Mouse (Mus musculus) kidney, postnatal 0 days (tissue): ENCODE data around the gene Pdcd11. TPM values are rescaled to one million over a fixed set of nuclear protein-coding genes. Genes with fewer than 3 reads are reported as not detected.

ENCODE experiments used
- ATAC-seq: fragments of 200-750 bp; cut with Nextera tagmentation; replicated peaks from 2 replicates; pipeline ENCODE4 v1.8.0; 2017; ENCODE audit warnings: low read depth, moderate number of reproducible peaks, moderate TSS enrichment, moderate library complexity; ENCODE audit not compliant: low FRiP score
- DNase-seq: peaks from one replicate; pipeline ENCODE4 v3.0.0-alpha.2; 2016; ENCODE audit warnings: low spot score
- H3K27ac ChIP-seq: fragments of 300-500 bp; sonication (generic); 2 replicates; pipeline ENCODE4 v1.5.1; 2014; ENCODE audit warnings: mild to moderate bottlenecking
- H3K27me3 ChIP-seq: fragments of 300-500 bp; sonication (generic); 2 replicates; pipeline ENCODE4 v1.6.1; 2014; ENCODE audit warnings: low read length, mixed read lengths; ENCODE audit not compliant: insufficient read depth
- H3K36me3 ChIP-seq: fragments of 300-500 bp; sonication (generic); 2 replicates; pipeline ENCODE4 v1.6.1; 2014; ENCODE audit warnings: low read length, mixed read lengths; ENCODE audit not compliant: insufficient read depth
- H3K4me1 ChIP-seq: fragments of 300-500 bp; sonication (generic); replicated peaks from 2 replicates; pipeline ENCODE4 v1.6.1; 2014; ENCODE audit warnings: antibody characterized with exemption, low read length, mixed read lengths; ENCODE audit not compliant: insufficient read depth
- H3K4me2 ChIP-seq: fragments of 300-500 bp; sonication (generic); 2 replicates; pipeline ENCODE4 v1.6.1; 2014; ENCODE audit warnings: mild to moderate bottlenecking, low read length, moderate library complexity, mixed read lengths
- H3K4me3 ChIP-seq: fragments of 300-500 bp; sonication (generic); replicated peaks from 2 replicates; pipeline ENCODE4 v1.5.1; 2014; ENCODE audit warnings: low read depth, low read length
- H3K9ac ChIP-seq: fragments of 300-500 bp; sonication (generic); 2 replicates; pipeline ENCODE4 v1.6.1; 2014; ENCODE audit warnings: low read depth, low read length
- H3K9me3 ChIP-seq: fragments of 300-500 bp; sonication (generic); replicated peaks from 2 replicates; pipeline ENCODE4 v1.6.1; 2016; ENCODE audit warnings: low read length, inconsistent platforms, mixed read lengths
- CTCF ChIP-seq: IDR thresholded peaks from 2 replicates; pipeline ENCODE4 v1.5.1; 2016; ENCODE audit warnings: antibody characterized with exemption, low read depth, mild to moderate bottlenecking, moderate library complexity
- WGBS: fragments of 180-500 bp; shearing (Covaris S2); extraction: QIAGEN DNeasy Blood & Tissue Kit; methylation state at CpG from one replicate; pipeline ENCODE4 v1.1.7; 2014; 5-methylcytosine and 5-hydroxymethylcytosine counted together
- polyA plus RNA-seq: library from polyadenylated mRNA; unstranded; fragments of >200 nt; fragmentation: Nextera tagmentation; extraction: Ambion mirVana; gene quantifications from 2 replicates; pipeline ENCODE4 v1.2.1, GENCODE M21; 2015

Gene Pdcd11
- polyA plus RNA-seq, 1 experiment from 2014 or later, result 7.3 TPM

GRCm38 (mm10) chr19:47148267-47148847, 57.8 kb downstream of the Pdcd11 start:
- no peaks in the 10 kb centered on the region for H3K9me3 ChIP-seq
- DNase-seq, result no peak
- 68% methylated on average over 5 of the region's 5 CpGs for WGBS
- H3K4me1 ChIP-seq, result 0 out of 2 replicates have a peak, but pooled peaks cover 4% of the 10 kb centered on the region
- H3K4me3 ChIP-seq, result no peak overlapping the region
- no peak for ATAC-seq
- no peak overlapping the region for H3K27ac ChIP-seq
- H3K9ac ChIP-seq, result no peak overlapping the region
- no peak for TF ChIP-seq CTCF
- H3K4me2 ChIP-seq, result no peak overlapping the region
- H3K36me3 ChIP-seq, result no peaks in the 10 kb centered on the region
- no peaks in the 10 kb centered on the region for H3K27me3 ChIP-seq

GRCm38 (mm10) chr19:47149854-47150253, 59.3 kb downstream of the Pdcd11 start:
- WGBS, result 9% methylated on average over 3 of the region's 4 CpGs
- TF ChIP-seq CTCF, result no peak

GRCm38 (mm10) chr19:47151332-47152061, 60.9 kb downstream of the Pdcd11 start:
- peak overlapping the region; percentile 17; the same call in 1 of the 2 replicates for H3K4me3 ChIP-seq
- H3K4me2 ChIP-seq, result peak overlapping the region; percentile 46
- H3K27ac ChIP-seq, result no peak overlapping the region
- no peak for ATAC-seq
- no peaks in the 10 kb centered on the region for H3K27me3 ChIP-seq
- no peak for TF ChIP-seq CTCF
- no peak for DNase-seq
- 30% methylated on average over 32 of the region's 32 CpGs for WGBS
- 0 out of 2 replicates have a peak, but pooled peaks cover 4% of the 10 kb centered on the region for H3K4me1 ChIP-seq
- 0 out of 2 replicates have a peak overlapping the region, but pooled peaks have one; percentile 27 for H3K9ac ChIP-seq
- no peaks in the 10 kb centered on the region for H3K9me3 ChIP-seq
- H3K36me3 ChIP-seq, result no peaks in the 10 kb centered on the region

More at GRCm38 (mm10) chr19:47149854-47150253, 59.3 kb downstream of the Pdcd11 start:
- no peak overlapping the region for H3K4me2 ChIP-seq
- no peaks in the 10 kb centered on the region for H3K27me3 ChIP-seq
- H3K27ac ChIP-seq, result no peak overlapping the region
- H3K9me3 ChIP-seq, result no peaks in the 10 kb centered on the region
- no peak overlapping the region for H3K9ac ChIP-seq
- no peak overlapping the region for H3K4me3 ChIP-seq
- H3K4me1 ChIP-seq, result 0 out of 2 replicates have a peak, but pooled peaks cover 4% of the 10 kb centered on the region
- no peak for ATAC-seq
- no peaks in the 10 kb centered on the region for H3K36me3 ChIP-seq
- no peak for DNase-seq

GRCm38 (mm10) chr19:47152062-47152369, 61.4 kb downstream of the Pdcd11 start:
- H3K4me3 ChIP-seq, result no peak overlapping the region
- no peak overlapping the region for H3K9ac ChIP-seq
- H3K4me2 ChIP-seq, result peak overlapping the region; percentile 46; the same call in 1 of the 2 replicates
- 60% methylated on average over 12 of the region's 12 CpGs for WGBS
- no peaks in the 10 kb centered on the region for H3K27me3 ChIP-seq
- H3K9me3 ChIP-seq, result no peaks in the 10 kb centered on the region
- ATAC-seq, result no peak
- no peak for TF ChIP-seq CTCF
- H3K27ac ChIP-seq, result no peak overlapping the region
- 0 out of 2 replicates have a peak, but pooled peaks cover 4% of the 10 kb centered on the region for H3K4me1 ChIP-seq
- H3K36me3 ChIP-seq, result no peaks in the 10 kb centered on the region
- no peak for DNase-seq

- no peak for ATAC-seq
- no peak for DNase-seq
- TF ChIP-seq CTCF, result no peak
- Histone ChIP-seq H3K4me2 (no peak overlapping the region), H3K27me3 (no peaks in the 10 kb centered on the region), H3K27ac (no peak overlapping the region), H3K4me1 (0 out of 2 replicates have a peak, but pooled peaks cover 4% of the 10 kb centered on the region), H3K9ac (no peak overlapping the region), H3K36me3 (no peaks in the 10 kb centered on the region), H3K9me3 (no peaks in the 10 kb centered on the region), H3K4me3 (no peak overlapping the region)
- 84% methylated on average over 7 of the region's 7 CpGs for WGBS
Observed at GRCm38 (mm10) chr19:47153767-47154166, 63.2 kb downstream of the Pdcd11 start.

GRCm38 (mm10) chr19:47157664-47158063, 67.1 kb downstream of the Pdcd11 start, which contains the start of gene Calhm3:
Gene Calhm3, minus strand, starts transcription at chr19:47157764.
- Histone ChIP-seq H3K4me2 (no peak within 1 kb of the TSS), H3K9ac (no peak within 1 kb of the TSS), H3K9me3 (no peaks in the 10 kb centered on the region), H3K27ac (no peak within 1 kb of the TSS), H3K36me3 (no peaks in the 10 kb centered on the region), H3K4me1 (no peaks in the 10 kb centered on the region), H3K4me3 (no peak within 1 kb of the TSS), H3K27me3 (no peaks in the 10 kb centered on the region)
- no peak for ATAC-seq
- TF ChIP-seq CTCF, result no peak
- no peak for DNase-seq
- WGBS, result 78% methylated on average over 11 of the region's 11 CpGs
